Mouse (Mus musculus) inflammation-experienced regulatory T-cells, adult 6 months (primary cell): ENCODE data around the gene Pcdh17. TPM values are rescaled to one million over a fixed set of nuclear protein-coding genes. Genes with fewer than 3 reads are reported as not detected.

ENCODE experiments used
- ATAC-seq: one replicate; pipeline ENCODE4 v1.8.0; 2017
- polyA plus RNA-seq, 3 experiments: library from polyadenylated mRNA; unstranded; fragments of 100-300 nt; shearing (Covaris generic); gene quantifications; one replicate each; pipeline ENCODE4 v1.2.1; 2017

Gene Pcdh17
- polyA plus RNA-seq, result not detected

- ATAC-seq, result peak; percentile 74
These were observed at the start of gene Pcdh17 for GRCm38 (mm10) chr14:84443288-84443686. Pcdh17 (plus strand) TSS chr14:84443563.

DNA sequence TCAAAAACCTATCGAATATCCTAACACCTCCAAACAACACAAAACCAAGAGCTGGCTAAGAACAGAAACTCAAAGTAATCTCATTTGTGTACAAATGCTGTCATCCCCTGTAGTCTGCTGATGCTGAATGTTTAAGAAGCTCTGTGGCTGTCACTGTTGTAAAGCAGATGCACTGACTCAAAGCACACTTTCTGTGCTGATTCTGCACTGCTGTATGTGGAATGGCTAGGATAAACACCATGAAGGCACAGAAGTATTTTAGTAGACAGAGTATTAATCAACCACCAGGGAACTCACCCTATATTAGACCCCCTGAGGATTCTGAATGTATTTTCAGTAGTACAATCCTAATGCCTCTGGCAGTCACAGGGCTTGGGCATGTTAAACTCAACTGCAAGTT lies 46.2 kb upstream of the Pcdh17 start:
- ATAC-seq, result no peak

GRCm38 (mm10) chr14:84424736-84425135 lies 18.6 kb upstream of the Pcdh17 start:
- ATAC-seq, result no peak

- no peak for ATAC-seq
These were observed 16.7 kb upstream of the Pcdh17 start for GRCm38 (mm10) chr14:84426616-84427015.

DNA sequence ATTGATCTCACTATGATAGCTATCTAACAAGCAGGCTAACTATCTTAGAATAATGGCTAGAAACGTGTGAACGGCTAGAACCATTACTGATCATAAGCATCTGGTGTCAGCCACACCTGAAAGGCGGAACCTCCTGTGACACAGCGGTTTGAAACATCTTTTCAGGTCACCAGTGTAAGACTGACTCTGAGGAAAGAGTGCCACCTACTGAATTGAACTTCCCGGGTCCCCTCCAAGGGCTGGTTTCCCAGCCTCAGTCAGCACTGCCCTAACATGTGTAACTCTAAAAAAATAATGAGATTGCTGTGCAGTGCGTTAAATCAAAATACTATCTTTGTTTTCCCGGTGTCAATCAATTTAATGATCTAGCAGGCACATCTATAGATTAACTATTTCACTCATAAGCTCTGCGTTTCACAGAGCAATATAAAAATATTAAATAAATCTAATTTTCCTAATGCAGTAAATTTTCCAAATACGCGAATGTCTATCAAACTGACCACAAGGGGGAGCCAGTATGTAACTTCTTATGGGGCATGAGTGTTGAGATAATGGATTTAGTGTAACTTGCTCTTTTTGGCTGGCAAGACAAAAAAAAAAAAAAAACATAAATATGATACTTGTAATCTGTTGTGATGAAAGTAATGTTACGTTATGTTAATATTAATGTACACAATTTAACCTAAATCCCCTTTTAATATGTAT lies 5.1 kb upstream of the Pcdh17 start:
- no peak for ATAC-seq

- no peak for ATAC-seq
These were observed 2.5 kb upstream of the Pcdh17 start for GRCm38 (mm10) chr14:84440903-84441302.

- peak; percentile 35 for ATAC-seq
These were observed 655 bp upstream of the Pcdh17 start for GRCm38 (mm10) chr14:84442528-84443287.

DNA sequence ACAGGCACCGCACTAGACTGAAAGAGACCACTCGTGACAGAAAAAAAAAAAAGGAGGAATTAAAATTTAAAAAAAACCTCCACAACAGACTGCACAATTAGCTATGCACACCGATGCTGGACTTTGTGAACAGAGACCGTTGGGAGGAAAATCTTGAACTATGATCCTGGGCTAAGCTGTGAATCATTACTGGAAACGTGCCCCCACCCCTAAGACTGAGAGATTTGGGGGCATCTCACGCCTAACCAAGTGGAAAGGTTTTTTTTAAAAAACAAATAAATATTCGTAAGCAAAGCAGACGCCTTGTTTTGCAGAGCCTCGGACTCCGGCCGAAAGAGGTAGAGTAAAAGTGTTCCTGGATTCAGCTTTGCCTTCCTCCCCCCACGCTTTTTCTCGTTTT lies 398 bp downstream of the Pcdh17 start:
- ATAC-seq, result no peak

- ATAC-seq, result no peak
These were observed 906 bp downstream of the Pcdh17 start for GRCm38 (mm10) chr14:84444276-84444662.

- no peak for ATAC-seq
These were observed 1.5 kb downstream of the Pcdh17 start for GRCm38 (mm10) chr14:84444663-84445502.

DNA sequence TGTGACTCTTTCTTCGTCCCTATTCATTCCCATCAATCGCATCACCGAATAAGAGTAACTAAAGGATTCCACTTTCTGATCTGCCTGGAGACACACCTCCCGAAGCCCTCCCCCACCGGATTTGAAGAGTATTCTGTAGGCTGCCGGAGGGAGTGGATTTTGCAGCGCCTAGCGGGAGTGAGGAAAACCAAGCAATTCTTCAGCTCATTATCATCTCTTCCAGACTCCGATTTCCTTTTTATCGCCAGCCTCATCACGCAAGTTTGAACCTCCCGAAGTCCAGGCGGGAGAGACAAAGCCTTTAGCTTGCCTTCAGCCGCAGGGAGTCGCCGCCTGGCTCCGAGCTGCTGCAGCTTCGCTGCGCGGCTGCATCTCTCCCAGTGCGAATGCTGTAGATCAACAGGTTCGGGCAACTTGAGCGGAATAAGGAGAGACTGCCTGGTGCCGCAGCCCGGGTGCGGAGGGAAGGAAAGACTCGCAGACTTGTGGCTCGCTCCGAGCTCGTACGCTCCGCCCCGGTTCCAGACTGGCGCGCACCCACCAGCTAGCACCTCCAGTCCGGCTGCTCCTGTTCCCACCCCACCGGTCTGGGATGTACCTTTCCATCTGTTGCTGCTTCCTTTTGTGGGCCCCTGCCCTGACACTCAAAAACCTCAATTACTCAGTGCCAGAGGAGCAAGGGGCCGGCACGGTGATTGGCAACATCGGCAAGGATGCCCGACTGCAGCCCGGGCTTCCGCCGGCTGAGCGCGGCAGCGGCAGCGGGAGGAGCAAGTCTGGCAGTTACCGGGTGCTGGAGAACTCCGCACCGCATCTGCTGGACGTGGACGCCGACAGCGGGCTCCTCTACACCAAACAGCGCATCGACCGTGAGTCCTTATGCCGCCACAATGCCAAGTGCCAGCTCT lies 2.4 kb downstream of the Pcdh17 start:
- ATAC-seq, result no peak

DNA sequence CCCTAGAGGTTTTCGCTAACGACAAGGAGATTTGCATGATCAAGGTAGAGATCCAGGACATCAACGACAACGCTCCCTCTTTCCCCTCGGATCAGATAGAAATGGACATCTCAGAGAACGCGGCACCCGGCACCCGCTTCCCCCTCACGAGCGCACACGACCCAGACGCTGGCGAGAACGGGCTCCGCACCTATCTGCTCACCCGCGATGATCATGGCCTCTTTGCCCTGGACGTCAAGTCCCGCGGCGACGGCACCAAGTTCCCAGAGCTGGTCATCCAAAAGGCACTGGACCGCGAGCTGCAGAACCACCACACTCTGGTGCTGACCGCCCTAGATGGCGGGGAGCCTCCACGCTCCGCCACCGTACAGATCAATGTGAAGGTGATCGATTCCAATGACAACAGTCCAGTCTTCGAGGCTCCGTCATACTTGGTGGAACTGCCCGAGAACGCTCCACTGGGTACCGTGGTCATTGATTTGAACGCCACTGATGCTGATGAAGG lies 3.1 kb downstream of the Pcdh17 start:
- ATAC-seq, result no peak

DNA sequence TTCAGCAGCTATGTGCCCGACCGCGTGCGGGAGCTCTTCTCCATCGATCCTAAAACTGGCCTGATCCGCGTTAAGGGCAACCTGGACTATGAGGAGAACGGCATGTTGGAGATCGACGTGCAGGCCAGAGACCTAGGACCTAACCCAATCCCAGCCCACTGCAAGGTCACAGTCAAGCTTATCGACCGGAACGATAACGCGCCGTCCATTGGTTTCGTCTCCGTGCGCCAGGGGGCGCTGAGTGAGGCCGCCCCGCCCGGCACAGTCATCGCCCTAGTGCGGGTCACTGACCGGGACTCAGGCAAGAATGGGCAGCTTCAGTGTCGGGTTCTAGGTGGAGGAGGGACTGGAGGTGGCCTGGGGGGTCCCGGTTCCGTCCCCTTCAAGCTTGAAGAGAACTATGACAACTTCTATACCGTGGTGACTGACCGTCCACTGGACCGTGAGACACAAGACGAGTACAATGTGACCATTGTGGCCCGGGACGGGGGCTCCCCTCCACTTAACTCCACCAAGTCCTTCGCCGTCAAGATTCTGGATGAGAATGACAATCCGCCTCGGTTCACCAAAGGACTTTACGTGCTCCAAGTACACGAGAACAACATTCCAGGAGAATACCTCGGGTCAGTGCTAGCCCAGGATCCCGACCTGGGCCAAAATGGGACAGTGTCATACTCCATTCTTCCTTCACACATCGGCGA lies 3.7 kb downstream of the Pcdh17 start:
- no peak for ATAC-seq

GRCm38 (mm10) chr14:84447661-84448380 lies 4.5 kb downstream of the Pcdh17 start:
- ATAC-seq, result no peak

DNA sequence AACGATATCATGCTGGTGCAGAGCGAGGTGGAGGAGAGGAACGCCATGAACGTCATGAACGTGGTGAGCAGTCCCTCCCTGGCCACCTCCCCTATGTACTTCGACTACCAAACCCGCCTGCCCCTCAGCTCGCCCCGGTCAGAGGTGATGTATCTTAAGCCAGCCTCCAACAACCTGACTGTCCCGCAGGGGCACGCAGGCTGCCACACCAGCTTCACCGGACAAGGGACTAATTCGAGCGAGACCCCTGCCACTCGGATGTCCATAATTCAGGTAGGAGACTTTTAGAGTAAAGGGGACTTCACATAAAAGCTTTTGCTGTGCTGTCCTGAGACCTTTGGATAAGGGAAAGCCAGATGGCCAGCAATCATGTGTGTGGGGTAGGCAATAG lies 5.0 kb downstream of the Pcdh17 start:
- ATAC-seq, result no peak

GRCm38 (mm10) chr14:84454074-84454845 lies 10.9 kb downstream of the Pcdh17 start:
- ATAC-seq, result no peak

GRCm38 (mm10) chr14:84475491-84475890 lies 32.1 kb downstream of the Pcdh17 start:
- ATAC-seq, result no peak

- no peak for ATAC-seq
These were observed 33.0 kb downstream of the Pcdh17 start for GRCm38 (mm10) chr14:84476336-84476735.

DNA sequence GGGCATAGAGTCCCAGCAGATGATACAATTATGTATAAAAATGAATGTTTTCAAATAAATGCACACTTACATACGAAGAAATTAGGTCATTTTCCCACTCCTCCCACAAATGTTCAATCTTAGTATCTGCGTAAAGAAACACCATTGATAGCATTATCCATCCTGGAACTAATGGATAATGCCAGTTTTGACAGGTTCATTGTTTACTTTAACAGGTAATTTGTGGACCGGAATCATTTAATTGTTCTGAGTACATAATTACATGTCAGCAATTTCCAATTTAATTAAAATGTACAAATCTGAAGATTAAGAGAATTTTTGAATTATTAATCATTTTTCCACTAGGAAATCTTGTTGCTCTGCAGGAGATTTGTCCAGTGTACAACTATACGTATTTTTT lies 33.5 kb downstream of the Pcdh17 start:
- no peak for ATAC-seq

DNA sequence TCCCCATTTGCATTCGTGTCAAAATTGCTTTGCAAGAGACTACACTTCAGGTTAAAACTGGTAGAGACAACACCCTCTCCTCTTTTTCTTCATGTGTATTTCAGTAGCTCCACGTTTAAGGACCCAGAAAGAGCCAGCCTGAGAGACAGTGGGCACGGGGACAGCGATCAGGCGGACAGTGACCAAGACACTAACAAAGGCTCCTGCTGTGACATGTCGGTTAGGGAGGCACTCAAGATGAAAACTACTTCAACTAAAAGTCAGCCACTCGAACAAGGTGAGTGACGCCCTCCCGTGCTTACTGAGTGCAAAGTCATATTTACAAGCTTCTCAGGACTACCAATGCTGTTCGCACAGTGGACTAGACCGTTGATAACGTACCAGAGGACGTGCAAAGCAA lies 34.0 kb downstream of the Pcdh17 start:
- ATAC-seq, result no peak
